Mouse (Mus musculus): ENCODE measurements around the gene Diexf. TPM values are rescaled to one million over a fixed set of nuclear protein-coding genes. Genes with fewer than 3 reads are reported as not detected.
A peak's percentile ranks its signal among the peaks of the same experiment; 100 is the strongest.

Diexf gene
- total RNA-seq, 2 experiments from 2014 or later, result 4.4 to 8.4 TPM

- ATAC-seq (ENCODE audit: poor library complexity, severe bottlenecking), result no peak
Measured at GRCm38 (mm10) chr1:193141118-193141517, 11.0 kb upstream of the Diexf start.

DNA sequence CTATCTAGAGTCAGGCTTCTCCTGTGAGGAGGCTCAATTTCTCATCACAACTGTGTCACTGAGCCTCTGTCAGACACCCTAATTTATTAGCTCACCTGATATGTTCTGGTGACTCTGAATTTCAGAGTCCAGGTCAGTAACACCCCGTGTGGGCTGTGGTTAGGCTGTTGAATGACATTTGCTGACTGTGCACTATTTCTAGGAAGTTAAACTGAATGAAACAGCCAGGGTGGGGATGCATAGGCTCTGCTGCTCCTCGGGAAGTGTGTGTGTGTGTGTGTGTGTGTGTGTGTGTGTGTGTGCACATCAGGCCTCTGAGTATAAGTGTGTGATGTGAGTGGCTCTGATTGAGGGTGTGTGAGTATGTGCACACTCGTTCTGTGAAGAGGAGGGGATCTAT is 8.6 kb upstream of the Diexf start:
- peak; percentile 69 for ATAC-seq (ENCODE audit: poor library complexity, severe bottlenecking)

DNA sequence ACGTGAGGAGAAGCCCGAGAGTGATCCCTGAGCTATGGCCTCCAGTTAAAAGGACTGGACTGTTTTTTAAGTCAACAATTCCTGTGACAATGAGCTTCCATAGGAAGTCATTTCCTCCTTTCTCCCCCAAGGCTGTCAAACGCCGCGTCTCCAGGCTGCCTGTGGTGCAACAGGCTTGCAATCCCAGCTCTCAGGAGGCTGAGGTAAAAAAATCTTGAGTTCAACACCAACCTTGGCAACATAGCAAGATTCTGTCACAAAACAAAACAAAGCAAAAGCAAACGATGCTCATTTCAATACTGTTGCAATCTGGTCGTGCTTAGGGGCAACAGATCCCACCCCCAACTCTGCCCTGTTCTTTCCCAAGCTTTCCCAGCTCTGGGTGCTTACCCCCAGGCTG is 8.0 kb upstream of the Diexf start:
- no peak for ATAC-seq (ENCODE audit: poor library complexity, severe bottlenecking)

DNA sequence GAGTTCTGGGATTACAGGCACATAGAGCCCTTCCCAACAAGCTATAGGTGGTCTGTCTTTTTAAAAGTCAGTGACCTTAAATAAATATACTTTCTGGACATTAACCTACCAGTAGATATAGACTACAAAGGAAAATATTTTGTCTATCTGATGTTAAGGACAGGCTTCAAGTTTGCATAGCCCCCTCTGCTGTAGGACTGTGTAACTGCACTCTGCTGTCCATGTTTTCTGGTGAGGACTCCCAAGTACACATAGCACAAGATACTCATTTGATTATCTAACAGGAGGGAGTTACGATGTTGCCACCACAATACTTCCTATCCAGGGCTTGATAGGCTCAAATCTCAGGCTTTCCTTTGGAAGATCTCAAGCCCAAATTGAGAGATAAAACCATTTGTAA is 3.7 kb upstream of the Diexf start:
- no peak for ATAC-seq (ENCODE audit: poor library complexity, severe bottlenecking)

GRCm38 (mm10) chr1:193132385-193132784 is 2.3 kb upstream of the Diexf start:
- no peak for ATAC-seq (ENCODE audit: poor library complexity, severe bottlenecking)

DNA sequence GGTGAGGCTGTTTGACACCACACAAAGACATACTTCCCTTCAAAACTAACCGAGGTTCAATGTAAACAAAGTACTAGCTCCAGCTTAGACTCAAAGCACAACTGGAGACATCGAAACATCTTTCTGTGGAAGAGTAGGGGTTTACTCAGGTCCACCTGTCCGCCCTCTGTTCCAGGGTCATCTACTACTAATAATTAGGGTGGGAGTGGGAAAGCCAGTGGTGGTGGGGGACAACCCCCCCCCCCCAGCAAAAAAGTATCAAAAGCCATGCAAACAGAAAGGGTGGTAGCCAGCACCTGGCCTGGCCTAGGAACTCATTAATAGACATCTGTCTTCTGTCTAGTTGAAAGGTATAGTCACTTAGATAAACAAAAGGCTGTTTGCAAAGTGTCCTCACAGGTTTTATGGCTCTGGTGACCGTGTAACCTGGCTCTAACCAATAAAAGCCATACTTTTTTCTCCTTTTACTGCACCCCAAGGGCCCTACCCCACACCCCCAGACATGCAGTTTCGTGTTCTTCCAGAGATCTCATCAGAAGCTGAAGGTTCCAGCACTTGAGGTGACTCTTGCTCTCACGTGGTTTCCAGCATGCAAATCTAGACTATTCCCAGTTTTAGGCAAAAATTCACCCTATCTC is 1.4 kb upstream of the Diexf start:
- no peak for ATAC-seq (ENCODE audit: poor library complexity, severe bottlenecking)

- no peak for ATAC-seq (ENCODE audit: poor library complexity, severe bottlenecking)
Measured at GRCm38 (mm10) chr1:193130839-193131238, 767 bp upstream of the Diexf start.

- ATAC-seq (ENCODE audit: poor library complexity, severe bottlenecking), result peak; percentile 10; the same call in 1 of the 2 replicates
Measured at GRCm38 (mm10) chr1:193130456-193130825, 369 bp upstream of the Diexf start.

DNA sequence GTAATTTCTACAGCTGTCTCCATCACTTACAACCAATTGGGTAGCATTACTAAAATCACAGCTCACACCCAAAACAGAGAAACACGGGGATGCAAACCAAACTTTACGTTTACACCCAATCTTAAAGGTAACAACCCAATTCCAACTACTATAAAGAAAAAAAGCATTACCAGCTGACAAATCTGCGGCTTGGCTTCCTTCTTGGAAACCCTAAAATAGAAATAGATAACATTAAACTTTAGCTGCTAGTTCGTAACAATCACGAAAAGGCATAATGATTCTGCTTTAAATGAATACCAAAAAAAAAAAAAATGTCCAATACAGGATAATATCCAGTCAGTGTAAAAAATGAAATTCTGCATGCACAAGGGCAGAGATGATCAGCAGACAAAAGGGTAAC is 751 bp downstream of the Diexf start:
- no peak for ATAC-seq (ENCODE audit: poor library complexity, severe bottlenecking)

DNA sequence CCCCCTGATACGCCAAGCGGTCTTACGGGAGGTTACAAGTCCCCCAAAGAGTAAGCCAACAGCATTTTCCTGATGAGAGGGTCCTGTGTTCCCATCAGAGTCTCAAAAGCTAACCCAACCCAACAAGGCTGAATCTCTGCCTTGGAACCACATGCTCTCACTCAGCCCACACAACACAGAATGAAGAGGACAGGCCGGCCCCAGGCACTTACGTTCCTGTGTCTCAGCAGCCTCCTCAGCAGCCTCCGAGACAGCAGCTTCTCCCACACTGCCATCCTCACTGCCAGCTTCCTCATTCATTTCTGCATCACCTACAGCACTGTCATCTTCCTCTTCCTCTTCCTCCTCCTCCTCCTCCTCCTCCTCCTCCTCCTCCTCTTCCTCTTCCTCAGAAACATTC is 2.0 kb downstream of the Diexf start:
- ATAC-seq (ENCODE audit: poor library complexity, severe bottlenecking), result no peak

- no peak for ATAC-seq (ENCODE audit: poor library complexity, severe bottlenecking)
Measured at GRCm38 (mm10) chr1:193125835-193126234, 4.2 kb downstream of the Diexf start.

GRCm38 (mm10) chr1:193123290-193123689 is 6.8 kb downstream of the Diexf start:
- no peak for ATAC-seq (ENCODE audit: poor library complexity, severe bottlenecking)

DNA sequence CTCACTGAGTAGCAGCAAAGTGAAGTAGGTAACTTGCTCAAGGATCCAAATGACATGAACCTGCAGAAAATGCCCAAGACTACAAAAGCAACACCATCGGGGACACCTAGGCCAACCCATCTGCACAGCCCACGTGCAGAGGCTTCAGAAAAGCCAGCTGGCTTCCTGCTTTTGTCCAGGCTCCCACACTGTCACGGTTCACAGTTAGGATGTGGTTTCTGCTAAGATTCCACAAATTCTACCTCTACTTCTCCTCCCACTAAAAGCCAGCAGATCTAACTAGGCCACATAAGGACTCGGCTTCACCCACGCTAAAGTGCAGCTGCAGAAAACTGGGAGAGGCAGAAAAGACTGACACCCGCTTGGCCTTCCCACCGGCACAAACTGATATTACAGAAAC is 7.3 kb downstream of the Diexf start:
- ATAC-seq (ENCODE audit: poor library complexity, severe bottlenecking), result no peak

- ATAC-seq (ENCODE audit: poor library complexity, severe bottlenecking), result no peak
Measured at GRCm38 (mm10) chr1:193112093-193112492, 18.0 kb downstream of the Diexf start.

DNA sequence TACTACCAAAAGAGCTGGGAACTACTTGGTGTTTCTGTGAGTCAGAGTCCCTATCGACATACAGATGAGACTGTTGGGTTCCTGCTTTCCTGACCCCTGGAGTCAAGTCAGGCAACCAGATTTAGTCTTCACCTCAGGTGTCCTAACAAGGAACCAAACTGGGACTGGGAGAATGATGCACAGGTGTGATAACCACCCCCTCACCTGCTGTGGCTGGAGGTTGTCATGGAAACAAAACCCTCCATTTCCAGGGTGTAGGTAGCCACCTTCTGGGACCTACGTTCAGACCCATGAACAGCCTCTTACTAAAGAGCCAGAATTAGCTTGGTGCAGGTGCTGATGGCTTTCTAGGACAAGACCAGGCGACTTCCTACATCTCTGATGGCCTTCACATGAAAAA is 27.1 kb downstream of the Diexf start:
- ATAC-seq (ENCODE audit: poor library complexity, severe bottlenecking), result no peak

DNA sequence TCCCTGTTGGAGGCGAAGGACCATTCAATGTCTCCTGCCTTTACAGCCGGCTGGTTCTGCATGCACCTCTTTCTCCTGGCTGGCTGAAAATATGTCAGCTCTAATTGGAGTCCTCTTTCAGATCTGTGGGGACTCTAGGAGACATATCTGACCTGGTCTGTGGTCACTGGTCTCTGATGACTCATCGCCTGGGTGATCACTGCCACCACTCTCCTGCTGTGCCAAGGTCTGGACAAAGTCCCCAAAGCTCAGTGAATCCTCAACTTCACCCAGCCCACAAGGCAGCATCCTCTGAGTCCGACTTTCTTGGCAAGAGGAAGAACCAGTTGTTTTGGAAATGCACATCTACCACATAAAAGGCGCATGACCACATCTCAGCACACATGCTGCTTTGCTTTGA is 27.5 kb downstream of the Diexf start:
- ATAC-seq (ENCODE audit: poor library complexity, severe bottlenecking), result no peak

GRCm38 (mm10) chr1:193102029-193102428 is 28.0 kb downstream of the Diexf start:
- ATAC-seq (ENCODE audit: poor library complexity, severe bottlenecking), result no peak

GRCm38 (mm10) chr1:193098946-193099345 is 31.1 kb downstream of the Diexf start:
- no peak for ATAC-seq (ENCODE audit: poor library complexity, severe bottlenecking)

DNA sequence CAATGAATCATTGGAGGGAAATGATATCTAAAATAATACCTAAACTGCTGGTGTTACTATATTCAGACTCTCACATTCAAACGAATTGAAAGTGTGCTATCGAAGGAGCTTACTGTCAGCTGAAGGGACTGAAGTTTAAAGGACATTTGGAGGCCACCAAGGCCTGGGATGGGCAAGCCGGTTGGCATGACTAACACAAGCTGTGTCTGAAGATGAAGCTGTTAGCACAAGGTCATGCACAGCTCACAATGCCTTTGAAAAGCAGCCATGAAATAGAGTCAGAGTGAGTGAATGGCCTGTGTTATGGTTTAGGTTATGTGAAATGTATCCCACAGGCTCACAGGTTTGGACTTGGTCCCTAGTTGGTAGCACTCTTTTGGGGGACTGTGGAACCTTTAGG is 36.5 kb downstream of the Diexf start:
- no peak for ATAC-seq (ENCODE audit: poor library complexity, severe bottlenecking)

GRCm38 (mm10) chr1:193092771-193093170 is 37.3 kb downstream of the Diexf start:
- no peak for ATAC-seq (ENCODE audit: poor library complexity, severe bottlenecking)

DNA sequence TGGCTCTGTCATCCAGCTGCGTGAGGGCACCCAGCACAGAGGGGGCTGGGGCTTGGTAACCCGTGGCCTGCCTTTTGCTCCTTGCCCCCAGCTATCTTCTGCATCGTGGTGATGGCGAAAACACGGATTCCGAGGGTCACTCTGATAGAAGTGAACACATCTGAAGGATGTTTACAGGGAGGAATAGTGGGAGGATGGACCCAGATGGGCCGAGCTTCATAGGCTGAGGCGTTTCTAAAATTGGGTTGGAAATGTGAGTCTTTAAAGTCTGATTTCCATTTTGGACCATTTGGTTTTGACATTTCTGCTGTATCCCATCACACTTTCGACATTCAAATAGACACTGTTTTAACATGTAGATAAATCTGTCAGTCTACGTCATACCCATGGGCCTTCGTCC is 39.2 kb downstream of the Diexf start:
- no peak for ATAC-seq (ENCODE audit: poor library complexity, severe bottlenecking)

- no peak for ATAC-seq (ENCODE audit: poor library complexity, severe bottlenecking)
Measured at GRCm38 (mm10) chr1:193090211-193090871, 39.7 kb downstream of the Diexf start.

DNA sequence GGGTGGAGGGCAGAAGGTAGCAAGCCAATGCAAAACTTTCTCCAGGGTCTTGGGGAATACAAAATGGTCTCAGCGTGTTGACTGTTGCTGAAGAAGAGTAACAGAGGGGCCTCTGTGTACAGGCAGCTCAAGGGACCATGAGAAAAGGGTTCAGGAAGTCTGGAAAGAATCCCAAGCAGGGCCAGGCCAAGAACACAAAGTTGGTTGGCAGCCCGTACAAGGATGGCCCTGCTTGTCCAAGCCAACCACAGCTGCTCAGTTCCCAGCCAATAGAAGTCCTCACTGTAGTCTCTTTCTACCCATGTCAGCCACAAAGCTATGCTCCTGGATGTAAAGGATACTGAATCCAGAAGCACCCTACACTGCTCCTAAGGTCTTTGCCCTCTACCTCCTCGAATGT is 40.4 kb downstream of the Diexf start:
- no peak for ATAC-seq (ENCODE audit: poor library complexity, severe bottlenecking)

All from megakaryocyte, adult 5-6 weeks (primary cell).